Mouse (Mus musculus) urinary bladder, postnatal 4 days (tissue): ENCODE results near the gene Mpzl1.
"Not testable (repeated sequence)": the region's sequence is repeated elsewhere in the genome, so short reads cannot be mapped to it uniquely, and the experiment has no call there.

Experiments
- DNase-seq, 2 experiments: peaks; one replicate each; pipeline ENCODE4 v3.0.0; 2021 to 2022; ENCODE audit warnings: low spot score in 2 of 2

The Mpzl1 gene

GRCm38 (mm10) chr1:165634151-165634884 lies at the start of gene Mpzl1:
Gene Mpzl1 (minus strand): TSS chr1:165634538.
- peak; percentile 98 to 99 for DNase-seq

- no peak for DNase-seq
These were observed 47.9 kb upstream of the Mpzl1 start for GRCm38 (mm10) chr1:165682056-165682853.

GRCm38 (mm10) chr1:165681045-165681794 lies 46.9 kb upstream of the Mpzl1 start:
- no peak for DNase-seq

DNA sequence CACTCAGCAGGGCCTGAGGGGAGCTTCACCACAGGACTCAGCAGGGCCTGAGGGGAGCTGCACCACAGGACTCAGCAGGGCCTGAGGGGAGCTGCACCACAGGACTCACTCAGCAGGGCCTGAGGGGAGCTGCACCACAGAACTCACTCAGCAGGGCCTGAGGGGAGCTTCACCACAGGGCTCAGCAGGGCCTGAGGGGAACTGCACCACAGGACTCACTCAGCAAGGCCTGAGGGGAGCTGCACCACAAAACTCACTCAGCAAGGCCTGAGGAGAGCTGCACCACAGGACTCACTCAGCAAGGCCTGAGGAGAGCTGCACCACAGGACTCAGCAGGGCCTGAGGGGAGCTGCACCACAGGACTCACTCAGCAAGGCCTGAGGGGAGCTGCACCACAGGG lies 45.7 kb upstream of the Mpzl1 start:
- DNase-seq, result not testable (repeated sequence)

GRCm38 (mm10) chr1:165679618-165679997 lies 45.3 kb upstream of the Mpzl1 start:
- no peak for DNase-seq

- DNase-seq, result no peak
These were observed 44.7 kb upstream of the Mpzl1 start for GRCm38 (mm10) chr1:165678861-165679617.

GRCm38 (mm10) chr1:165677558-165677957 lies 43.2 kb upstream of the Mpzl1 start:
- no peak for DNase-seq

DNA sequence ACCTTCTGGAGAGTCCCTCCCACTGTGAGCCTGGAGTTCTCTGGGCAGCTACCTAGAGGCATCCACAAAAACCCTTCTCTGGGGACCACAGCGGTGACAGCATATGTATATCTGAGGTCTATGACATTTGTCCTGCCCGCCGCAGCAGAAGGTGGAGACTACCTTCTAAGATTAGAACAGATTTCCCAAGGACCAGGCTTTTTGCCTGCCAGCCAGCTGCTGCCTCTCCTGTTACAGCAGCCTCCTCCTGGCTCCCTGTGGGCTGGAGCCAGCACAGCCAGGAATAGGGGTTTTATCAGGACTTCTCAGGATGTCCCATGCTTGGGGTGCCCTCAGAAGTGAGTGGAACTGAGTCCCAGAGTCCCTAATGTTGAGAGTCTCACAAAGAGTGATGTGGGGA lies 42.7 kb upstream of the Mpzl1 start:
- no peak for DNase-seq

GRCm38 (mm10) chr1:165675167-165675566 lies 40.8 kb upstream of the Mpzl1 start:
- DNase-seq, result no peak

GRCm38 (mm10) chr1:165672355-165672754 lies 38.0 kb upstream of the Mpzl1 start:
- no peak for DNase-seq

GRCm38 (mm10) chr1:165670056-165670455 lies 35.7 kb upstream of the Mpzl1 start:
- DNase-seq, result no peak

GRCm38 (mm10) chr1:165668904-165669303 lies 34.6 kb upstream of the Mpzl1 start:
- DNase-seq, result no peak

GRCm38 (mm10) chr1:165667380-165667779 lies 33.0 kb upstream of the Mpzl1 start:
- no peak for DNase-seq

DNA sequence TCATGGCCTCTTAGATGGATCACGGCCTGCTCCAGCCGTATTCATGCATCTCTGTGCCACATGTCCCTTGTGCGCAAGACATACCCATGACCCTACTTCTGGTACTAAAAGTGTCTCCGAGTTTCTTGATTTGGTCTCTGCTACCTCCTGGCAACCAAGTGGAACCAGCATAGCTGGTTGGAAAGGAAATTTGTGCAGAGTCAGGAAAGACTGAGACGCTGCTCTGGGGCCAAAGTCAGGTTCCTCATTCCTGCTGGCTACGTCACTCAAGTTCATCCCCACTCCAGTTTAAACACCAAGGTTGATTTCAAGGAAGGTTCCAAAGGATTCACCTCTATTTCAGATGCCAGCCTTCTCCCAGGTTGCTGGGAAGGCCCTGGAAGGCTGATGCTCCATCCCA lies 32.6 kb upstream of the Mpzl1 start:
- no peak for DNase-seq

DNA sequence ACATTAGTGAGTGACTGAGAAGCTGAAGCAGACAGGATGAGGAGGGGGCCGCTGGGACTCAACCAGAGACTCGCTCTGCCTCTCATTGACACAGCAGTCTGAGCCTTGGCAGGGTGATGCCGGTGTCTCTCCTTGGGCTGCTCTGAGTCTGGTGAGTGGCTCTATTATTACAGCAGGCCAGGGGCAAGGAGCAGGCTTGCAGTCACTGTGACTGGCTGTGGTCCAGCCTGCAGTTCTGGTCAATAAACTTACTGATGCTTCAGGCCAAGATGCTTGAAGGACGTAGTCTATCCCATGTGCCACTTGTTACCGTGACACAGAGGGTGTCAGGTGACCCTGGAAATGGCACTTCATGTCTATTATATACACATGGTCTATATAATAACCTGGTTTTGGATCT lies 31.4 kb upstream of the Mpzl1 start:
- no peak for DNase-seq

GRCm38 (mm10) chr1:165663277-165663676 lies 28.9 kb upstream of the Mpzl1 start:
- no peak for DNase-seq

- no peak for DNase-seq
These were observed 28.3 kb upstream of the Mpzl1 start for GRCm38 (mm10) chr1:165662426-165663192.

GRCm38 (mm10) chr1:165661725-165662124 lies 27.4 kb upstream of the Mpzl1 start:
- DNase-seq, result no peak

- DNase-seq, result no peak
These were observed 26.9 kb upstream of the Mpzl1 start for GRCm38 (mm10) chr1:165661191-165661590.

- DNase-seq, result no peak
These were observed 26.4 kb upstream of the Mpzl1 start for GRCm38 (mm10) chr1:165660774-165661173.

GRCm38 (mm10) chr1:165658602-165659001 lies 24.3 kb upstream of the Mpzl1 start:
- DNase-seq, result peak; percentile 42 to 70
